Mouse (Mus musculus) hindbrain, embryonic 13.5 days (tissue): ENCODE measurements around the gene Adarb2. TPM values are rescaled to one million over a fixed set of nuclear protein-coding genes. Genes with fewer than 3 reads are reported as not detected.

Source experiments
- ATAC-seq: fragments of 200-750 bp; cut with Nextera tagmentation; 2 replicates; pipeline ENCODE4 v1.8.0; 2017; ENCODE audit warnings: moderate TSS enrichment; ENCODE audit not compliant: low FRiP score
- H3K27ac ChIP-seq: fragments of 300-500 bp; sonication (generic); 2 replicates; pipeline ENCODE4 v1.5.1; 2015; ENCODE audit warnings: inconsistent platforms, mild to moderate bottlenecking, moderate library complexity
- H3K27me3 ChIP-seq: fragments of 300-500 bp; sonication (generic); 2 replicates; pipeline ENCODE4 v1.6.1; 2015; ENCODE audit warnings: mild to moderate bottlenecking, inconsistent platforms
- H3K36me3 ChIP-seq: fragments of 300-500 bp; sonication (generic); 2 replicates; pipeline ENCODE4 v1.6.1; 2015; ENCODE audit warnings: mild to moderate bottlenecking, inconsistent platforms
- H3K4me1 ChIP-seq: fragments of 300-500 bp; sonication (generic); replicated peaks from 2 replicates; pipeline ENCODE4 v1.6.1; 2015; ENCODE audit warnings: inconsistent platforms
- H3K4me2 ChIP-seq: fragments of 300-500 bp; sonication (generic); 2 replicates; pipeline ENCODE4 v1.6.1; 2015; ENCODE audit warnings: inconsistent platforms, mild to moderate bottlenecking, moderate library complexity
- H3K4me3 ChIP-seq: fragments of 300-500 bp; sonication (generic); 2 replicates; pipeline ENCODE4 v1.5.1; 2015; ENCODE audit warnings: mild to moderate bottlenecking, inconsistent platforms
- H3K9ac ChIP-seq: fragments of 300-500 bp; sonication (generic); 2 replicates; pipeline ENCODE4 v1.6.1; 2015; ENCODE audit warnings: mild to moderate bottlenecking, inconsistent platforms
- H3K9me3 ChIP-seq: fragments of 300-500 bp; sonication (generic); 2 replicates; pipeline ENCODE4 v1.6.1; 2016; ENCODE audit warnings: inconsistent platforms
- WGBS: fragments of 180-500 bp; shearing (Covaris S2); methylation state at CpG from one replicate; pipeline ENCODE4 v1.1.7; 2015; 5-methylcytosine and 5-hydroxymethylcytosine counted together
- polyA plus RNA-seq: library from polyadenylated mRNA; unstranded; fragments of >200 nt; fragmentation: Nextera tagmentation; extraction: Ambion mirVana; gene quantifications from 2 replicates; pipeline ENCODE4 v1.2.1, GENCODE M21; 2015

Adarb2 gene
- polyA plus RNA-seq, 1 experiment from 2014 or later, result 28.9 TPM

- H3K27me3 ChIP-seq, result no peaks in the 10 kb centered on the region
- H3K9ac ChIP-seq, result no peak overlapping the region
- no peak overlapping the region for H3K27ac ChIP-seq
- H3K9me3 ChIP-seq, result no peaks in the 10 kb centered on the region
- H3K36me3 ChIP-seq, result no peaks in the 10 kb centered on the region
- no peak for ATAC-seq
- no peaks in the 10 kb centered on the region for H3K4me1 ChIP-seq
- H3K4me3 ChIP-seq, result no peak overlapping the region
- no peak overlapping the region for H3K4me2 ChIP-seq
- 82% methylated on average over 4 of the region's 4 CpGs for WGBS
These were observed 197.8 kb downstream of the Adarb2 start for GRCm38 (mm10) chr13:8400265-8401041.

GRCm38 (mm10) chr13:8402324-8402873 is 199.7 kb downstream of the Adarb2 start:
- no peaks in the 10 kb centered on the region for H3K9me3 ChIP-seq
- no peaks in the 10 kb centered on the region for H3K27me3 ChIP-seq
- H3K9ac ChIP-seq, result no peak overlapping the region
- no peak overlapping the region for H3K4me2 ChIP-seq
- 77% methylated on average over 3 of the region's 3 CpGs for WGBS
- no peak overlapping the region for H3K4me3 ChIP-seq
- no peak for ATAC-seq
- H3K27ac ChIP-seq, result no peak overlapping the region
- no peaks in the 10 kb centered on the region for H3K36me3 ChIP-seq
- H3K4me1 ChIP-seq, result 0 out of 2 replicates have a peak, but pooled peaks cover 3% of the 10 kb centered on the region

- no peak overlapping the region for H3K4me2 ChIP-seq
- 71% methylated on average over 6 of the region's 6 CpGs for WGBS
- no peak for ATAC-seq
- peaks cover 11% of the 10 kb centered on the region for H3K4me1 ChIP-seq
- no peak overlapping the region for H3K9ac ChIP-seq
- no peak overlapping the region for H3K27ac ChIP-seq
- no peaks in the 10 kb centered on the region for H3K27me3 ChIP-seq
- H3K4me3 ChIP-seq, result no peak overlapping the region
- H3K9me3 ChIP-seq, result no peaks in the 10 kb centered on the region
- H3K36me3 ChIP-seq, result no peaks in the 10 kb centered on the region
These were observed 203.4 kb downstream of the Adarb2 start for GRCm38 (mm10) chr13:8406020-8406419.

- 54% methylated on average over 5 of the region's 5 CpGs for WGBS
- peaks cover 11% of the 10 kb centered on the region for H3K4me1 ChIP-seq
- no peaks in the 10 kb centered on the region for H3K27me3 ChIP-seq
- no peak overlapping the region for H3K27ac ChIP-seq
- H3K4me3 ChIP-seq, result no peak overlapping the region
- no peak overlapping the region for H3K9ac ChIP-seq
- peak; percentile 62 for ATAC-seq
- no peaks in the 10 kb centered on the region for H3K36me3 ChIP-seq
- H3K4me2 ChIP-seq, result no peak overlapping the region
- no peaks in the 10 kb centered on the region for H3K9me3 ChIP-seq
These were observed 208.0 kb downstream of the Adarb2 start for GRCm38 (mm10) chr13:8410353-8411318.

GRCm38 (mm10) chr13:8424019-8424719 is 221.5 kb downstream of the Adarb2 start:
- WGBS, result 80% methylated on average over 15 of the region's 15 CpGs
- no peaks in the 10 kb centered on the region for H3K36me3 ChIP-seq
- H3K27me3 ChIP-seq, result no peaks in the 10 kb centered on the region
- H3K4me1 ChIP-seq, result no peaks in the 10 kb centered on the region
- no peak overlapping the region for H3K9ac ChIP-seq
- no peak overlapping the region for H3K4me3 ChIP-seq
- no peak overlapping the region for H3K27ac ChIP-seq
- no peaks in the 10 kb centered on the region for H3K9me3 ChIP-seq
- no peak overlapping the region for H3K4me2 ChIP-seq
- ATAC-seq, result no peak

- Histone ChIP-seq H3K4me1 (no peaks in the 10 kb centered on the region), H3K27me3 (no peaks in the 10 kb centered on the region), H3K27ac (no peak overlapping the region), H3K4me2 (no peak overlapping the region), H3K4me3 (no peak overlapping the region), H3K36me3 (no peaks in the 10 kb centered on the region), H3K9ac (no peak overlapping the region), H3K9me3 (no peaks in the 10 kb centered on the region)
- no peak for ATAC-seq
- WGBS, result 97% methylated on average over 4 of the region's 4 CpGs
These were observed 236.6 kb downstream of the Adarb2 start for GRCm38 (mm10) chr13:8439188-8439835.

GRCm38 (mm10) chr13:8445415-8445814 is 242.7 kb downstream of the Adarb2 start:
- H3K4me1 ChIP-seq, result no peaks in the 10 kb centered on the region
- H3K4me3 ChIP-seq, result no peak overlapping the region
- H3K27ac ChIP-seq, result no peak overlapping the region
- no peaks in the 10 kb centered on the region for H3K36me3 ChIP-seq
- no peak for ATAC-seq
- WGBS, result 82% methylated on average over 2 of the region's 2 CpGs
- no peak overlapping the region for H3K4me2 ChIP-seq
- no peaks in the 10 kb centered on the region for H3K27me3 ChIP-seq
- no peak overlapping the region for H3K9ac ChIP-seq
- no peaks in the 10 kb centered on the region for H3K9me3 ChIP-seq

- H3K27me3 ChIP-seq, result no peaks in the 10 kb centered on the region
- no peaks in the 10 kb centered on the region for H3K4me1 ChIP-seq
- H3K4me2 ChIP-seq, result no peak overlapping the region
- no peak overlapping the region for H3K27ac ChIP-seq
- no peak for ATAC-seq
- no peaks in the 10 kb centered on the region for H3K9me3 ChIP-seq
- H3K4me3 ChIP-seq, result no peak overlapping the region
- WGBS, result 68% methylated on average over 8 of the region's 8 CpGs
- H3K9ac ChIP-seq, result no peak overlapping the region
- no peaks in the 10 kb centered on the region for H3K36me3 ChIP-seq
These were observed 245.7 kb downstream of the Adarb2 start for GRCm38 (mm10) chr13:8448192-8448879.

GRCm38 (mm10) chr13:8451581-8451980 is 248.9 kb downstream of the Adarb2 start:
- Histone ChIP-seq H3K27ac (no peak overlapping the region), H3K4me2 (no peak overlapping the region), H3K9me3 (no peaks in the 10 kb centered on the region), H3K27me3 (no peaks in the 10 kb centered on the region), H3K4me1 (no peaks in the 10 kb centered on the region), H3K9ac (no peak overlapping the region), H3K4me3 (no peak overlapping the region), H3K36me3 (no peaks in the 10 kb centered on the region)
- ATAC-seq, result no peak
- WGBS, result 74% methylated on average over 4 of the region's 4 CpGs

GRCm38 (mm10) chr13:8456886-8457285 is 254.2 kb downstream of the Adarb2 start:
- no peak overlapping the region for H3K9ac ChIP-seq
- no peaks in the 10 kb centered on the region for H3K9me3 ChIP-seq
- no peak overlapping the region for H3K27ac ChIP-seq
- no peak overlapping the region for H3K4me2 ChIP-seq
- H3K27me3 ChIP-seq, result no peaks in the 10 kb centered on the region
- ATAC-seq, result no peak
- H3K4me3 ChIP-seq, result no peak overlapping the region
- 89% methylated on average over 3 of the region's 3 CpGs for WGBS
- H3K36me3 ChIP-seq, result no peaks in the 10 kb centered on the region
- H3K4me1 ChIP-seq, result no peaks in the 10 kb centered on the region

- H3K4me3 ChIP-seq, result no peak overlapping the region
- H3K4me1 ChIP-seq, result no peaks in the 10 kb centered on the region
- no peak overlapping the region for H3K27ac ChIP-seq
- H3K9me3 ChIP-seq, result no peaks in the 10 kb centered on the region
- H3K4me2 ChIP-seq, result no peak overlapping the region
- H3K36me3 ChIP-seq, result no peaks in the 10 kb centered on the region
- no peak for ATAC-seq
- 74% methylated on average over 3 of the region's 3 CpGs for WGBS
- no peak overlapping the region for H3K9ac ChIP-seq
- H3K27me3 ChIP-seq, result no peaks in the 10 kb centered on the region
These were observed 255.2 kb downstream of the Adarb2 start for GRCm38 (mm10) chr13:8457831-8458230.
